Mouse (Mus musculus) CH12.LX (cell line): Measurements from ENCODE around the gene B430306N03Rik.

Experiments
- CHD2 ChIP-seq: IDR thresholded peaks from 2 replicates; pipeline ENCODE4 v1.6.1; 2011; ENCODE audit warnings: low read length, improper control_type of control experiment
- ELF1 ChIP-seq: IDR thresholded peaks from 2 replicates; pipeline ENCODE4 v1.6.1; 2014; ENCODE audit warnings: low read depth, mild to moderate bottlenecking, inconsistent platforms, low read length, improper control_type of control experiment
- EP300 ChIP-seq: IDR thresholded peaks from 2 replicates; pipeline ENCODE4 v1.6.1; 2011; ENCODE audit warnings: low read length, improper control_type of control experiment
- ETS1 ChIP-seq: conservative IDR thresholded peaks from 2 replicates; pipeline ENCODE4 v1.6.1; 2012; ENCODE audit warnings: low read depth, mild to moderate bottlenecking, inconsistent platforms, low read length, improper control_type of control experiment, moderate library complexity
- HCFC1 ChIP-seq: IDR thresholded peaks from 2 replicates; pipeline ENCODE4 v1.6.1; 2012; ENCODE audit warnings: low read depth, mild to moderate bottlenecking, inconsistent platforms, low read length, improper control_type of control experiment
- MAFK ChIP-seq: IDR thresholded peaks from 2 replicates; pipeline ENCODE4 v1.6.1; 2011; ENCODE audit warnings: low read length, improper control_type of control experiment; ENCODE audit not compliant: insufficient replicate concordance
- POLR2A ChIP-seq: IDR thresholded peaks from 2 replicates; pipeline ENCODE4 v1.6.1; 2011; ENCODE audit warnings: low read depth, mild to moderate bottlenecking, improper control_type of control experiment, low read length
- ZNF384 ChIP-seq: IDR thresholded peaks from 2 replicates; pipeline ENCODE4 v1.6.1; 2012; ENCODE audit warnings: low read depth, low read length, improper control_type of control experiment, inconsistent platforms

GRCm38 (mm10) chr17:48287276-48287675 lies 28.7 kb upstream of the B430306N03Rik start:
- TF ChIP-seq ETS1 (no peak), ELF1 (no peak), POLR2A (no peak), MAFK (no peak), EP300 (no peak), CHD2 (no peak), HCFC1 (no peak), ZNF384 (no peak)
